Mouse (Mus musculus) heart, adult 2 months (tissue): Measurements from ENCODE around the gene Tapbp. TPM values are rescaled to one million over a fixed set of nuclear protein-coding genes. Genes with fewer than 3 reads are reported as not detected.
A peak's percentile ranks its signal among the peaks of the same experiment; 100 is the strongest.

Experiments used
- DNase-seq, 2 experiments: peaks; one replicate each; pipeline ENCODE4 v3.0.0; 2021
- H3K27ac ChIP-seq: fragments of 200-600 bp; 2 replicates; pipeline ENCODE4 v1.8.1; 2022
- H3K27me3 ChIP-seq: fragments of 200-500 bp; 2 replicates; pipeline ENCODE4 v1.6.1; 2012; ENCODE audit warnings: mild to moderate bottlenecking, low read length, inconsistent platforms, mixed read lengths; ENCODE audit not compliant: control insufficient read depth, insufficient read depth
- H3K36me3 ChIP-seq: fragments of 200-500 bp; 2 replicates; pipeline ENCODE4 v1.6.1; 2012; ENCODE audit warnings: low read length, inconsistent platforms; ENCODE audit not compliant: control insufficient read depth, insufficient read depth
- H3K4me1 ChIP-seq: fragments of 200-500 bp; 2 replicates; pipeline ENCODE4 v1.6.1; 2011; ENCODE audit warnings: low read length; ENCODE audit not compliant: control insufficient read depth, insufficient read depth
- H3K4me3 ChIP-seq: fragments of 200-600 bp; 2 replicates; pipeline ENCODE4 v1.8.1; 2022
- H3K79me2 ChIP-seq: fragments of 200-500 bp; replicated peaks from 2 replicates; pipeline ENCODE4 v1.6.1; 2012; ENCODE audit warnings: mild to moderate bottlenecking, inconsistent platforms, low read length, moderate library complexity, mixed read lengths; ENCODE audit not compliant: control insufficient read depth, insufficient read depth
- H3K9ac ChIP-seq: fragments of 200-500 bp; 2 replicates; pipeline ENCODE4 v1.6.1; 2012; ENCODE audit warnings: low read depth, mild to moderate bottlenecking, control low read depth, inconsistent platforms, low read length, mixed read lengths
- CTCF ChIP-seq: fragments of 200-600 bp; IDR thresholded peaks from 2 replicates; pipeline ENCODE4 v1.8.1; 2022; ENCODE audit warnings: antibody characterized with exemption, mild to moderate bottlenecking, moderate library complexity
- EP300 ChIP-seq: fragments of 200-500 bp; IDR thresholded peaks from 2 replicates; pipeline ENCODE4 v1.6.1; 2011; ENCODE audit warnings: low read depth, low read length, control low read depth; ENCODE audit not compliant: insufficient read depth
- POLR2A ChIP-seq: fragments of 200-500 bp; IDR thresholded peaks from 2 replicates; pipeline ENCODE4 v1.6.1; 2011; ENCODE audit warnings: mild to moderate bottlenecking, low read depth, low read length, control low read depth; ENCODE audit not compliant: insufficient read depth
- WGBS: fragments of 180-500 bp; shearing (Covaris S2); methylation state at CpG from one replicate; pipeline ENCODE4 v1.1.7; 2018; 5-methylcytosine and 5-hydroxymethylcytosine counted together
- intact Hi-C: fragments of 180-260 bp; cut with DNase I; formaldehyde crosslinking; loops from one replicate; pipeline ENCODE4 v1.15.1; 2025
- polyA plus RNA-seq: library from polyadenylated mRNA; depleted of rRNA; stranded (reverse); fragments of >200 nt; gene quantifications from 2 replicates; pipeline ENCODE4 v1.2.3, GENCODE M21; 2012
- total RNA-seq, 2 experiments: library from RNA; stranded (reverse); gene quantifications; 2 replicates each; pipeline ENCODE4 v1.2.3; 2021

Gene Tapbp
- total and polyA plus RNA-seq, 3 experiments = 75.7 to 124 (median 98.9) TPM

- Histone ChIP-seq H3K79me2 (no peaks in the 10 kb centered on the region), H3K27ac (no peak overlapping the region; the same call in 1 of the 2 replicates), H3K9ac (peak overlapping the region; percentile 19), H3K4me1 (peaks cover 7% of the 10 kb centered on the region), H3K27me3 (no peaks in the 10 kb centered on the region), H3K36me3 (peaks cover 3% of the 10 kb centered on the region; the same call in 1 of the 2 replicates), H3K4me3 (no peak overlapping the region)
- intact Hi-C loops = loop anchor here (2.0 kb wide), 1 partner anchor 73 kb away; no protein-coding TSS in a partner anchor
- 36% methylated on average over 5 of the region's 5 CpGs for WGBS
- no peak for DNase-seq
- TF ChIP-seq POLR2A (no peak), EP300 (no peak), CTCF (no peak)
Observed at GRCm38 (mm10) chr17:33953961-33954565, 38.4 kb downstream of the Tapbp start.

- WGBS = under 1% methylated on average over 33 of the region's 33 CpGs
- Histone ChIP-seq H3K27ac (peak overlapping the region; percentile 94), H3K79me2 (no peaks in the 10 kb centered on the region), H3K9ac (peak overlapping the region; percentile 86), H3K4me1 (peaks cover 7% of the 10 kb centered on the region), H3K27me3 (no peaks in the 10 kb centered on the region), H3K36me3 (peaks cover 3% of the 10 kb centered on the region; the same call in 1 of the 2 replicates), H3K4me3 (peak overlapping the region; percentile 99)
- DNase-seq = peak in 1 of 2 experiments; percentile 16
- TF ChIP-seq EP300 (no peak), POLR2A (no peak), CTCF (no peak)
- intact Hi-C loops = loop anchor here (1.0 to 2.0 kb wide), 2 partner anchors 15 to 72 kb away; partner anchors contain the start of genes Pfdn6 and Wdr46
Observed at GRCm38 (mm10) chr17:33954646-33955554, 39.2 kb downstream of the Tapbp start.

GRCm38 (mm10) chr17:33955555-33956214, 40.0 kb downstream of the Tapbp start, which contains the start of the genes Vps52 and Rps18:
Gene Vps52 (plus strand): TSS chr17:33955812.
Gene Rps18 (minus strand): TSS chr17:33956001.
- Histone ChIP-seq H3K4me3 (peak within 1 kb of the TSS; percentile 99), H3K27me3 (no peaks in the 10 kb centered on the region), H3K27ac (peak within 1 kb of the TSS; percentile 94), H3K4me1 (peaks cover 5% of the 10 kb centered on the region; the same call in 1 of the 2 replicates), H3K36me3 (peaks cover 3% of the 10 kb centered on the region; the same call in 1 of the 2 replicates), H3K79me2 (no peaks in the 10 kb centered on the region), H3K9ac (peak within 1 kb of the TSS; percentile 86)
- peak; percentile 96 for TF ChIP-seq POLR2A
- peak; percentile 72 for TF ChIP-seq EP300
- TF ChIP-seq CTCF = peak; percentile 49
- DNase-seq = peak; percentile 94 to 96
- WGBS = under 1% methylated on average over 50 of the region's 50 CpGs
- intact Hi-C loops = loop anchor here (1.0 to 2.0 kb wide), 2 partner anchors 15 to 71 kb away; partner anchors contain the start of genes Pfdn6 and Wdr46

GRCm38 (mm10) chr17:33956336-33956735, 40.6 kb downstream of the Tapbp start:
- DNase-seq = no peak
- Histone ChIP-seq H3K4me1 (peaks cover 4% of the 10 kb centered on the region; the same call in 1 of the 2 replicates), H3K4me3 (peak overlapping the region; percentile 99), H3K9ac (peak overlapping the region; percentile 82), H3K27me3 (no peaks in the 10 kb centered on the region), H3K27ac (peak overlapping the region; percentile 94), H3K36me3 (peaks cover 3% of the 10 kb centered on the region; the same call in 1 of the 2 replicates), H3K79me2 (no peaks in the 10 kb centered on the region)
- intact Hi-C loops = no loop called here
- TF ChIP-seq CTCF (no peak), EP300 (no peak), POLR2A (no peak)
- WGBS = 6% methylated on average over 10 of the region's 10 CpGs

GRCm38 (mm10) chr17:33957493-33957892, 41.8 kb downstream of the Tapbp start:
- no peak overlapping the region for H3K9ac ChIP-seq
- intact Hi-C loops = no loop called here
- DNase-seq = no peak
- no peaks in the 10 kb centered on the region for H3K27me3 ChIP-seq
- H3K4me3 ChIP-seq = no peak overlapping the region
- peaks cover 4% of the 10 kb centered on the region; the same call in 1 of the 2 replicates for H3K4me1 ChIP-seq
- peaks cover 3% of the 10 kb centered on the region; the same call in 1 of the 2 replicates for H3K36me3 ChIP-seq
- H3K79me2 ChIP-seq = no peaks in the 10 kb centered on the region
- no peak overlapping the region for H3K27ac ChIP-seq
- WGBS = 81% methylated on average over 6 of the region's 6 CpGs
- TF ChIP-seq POLR2A (no peak), CTCF (no peak), EP300 (no peak)
